Mouse (Mus musculus) myocyte (in vitro differentiated cells): ENCODE results near the gene Cacna1a. TPM values are rescaled to one million over a fixed set of nuclear protein-coding genes. Genes with fewer than 3 reads are reported as not detected.

Experiments
- H3K27me3 ChIP-seq: one replicate; pipeline ENCODE4 v1.6.1; 2011; ENCODE audit not compliant: control insufficient read depth, insufficient read depth, insufficient read length
- H3K36me3 ChIP-seq: one replicate; pipeline ENCODE4 v1.6.1; 2011; ENCODE audit not compliant: control insufficient read depth, insufficient read depth
- H3K4me2 ChIP-seq: one replicate; pipeline ENCODE4 v1.6.1; 2011; ENCODE audit warnings: low read depth, control low read depth
- H3K4me3 ChIP-seq: one replicate; pipeline ENCODE4 v1.5.1; 2011; ENCODE audit warnings: mild to moderate bottlenecking, control low read depth, moderate library complexity
- H3K79me2 ChIP-seq: one replicate; pipeline ENCODE4 v1.6.1; 2011; ENCODE audit not compliant: control insufficient read depth, insufficient read depth
- H3ac ChIP-seq: one replicate; pipeline ENCODE4 v1.6.1; 2011; ENCODE audit not compliant: control insufficient read depth, insufficient read length
- CEBPB ChIP-seq: IDR thresholded peaks from 2 replicates; pipeline ENCODE4 v1.6.1; 2011; ENCODE audit warnings: mild to moderate bottlenecking, moderate library complexity; ENCODE audit not compliant: poor library complexity, insufficient read depth, severe bottlenecking
- E2F4 ChIP-seq: IDR thresholded peaks from one replicate; pipeline ENCODE4 v1.6.1; 2011; ENCODE audit warnings: mild to moderate bottlenecking, control low read depth, moderate library complexity; ENCODE audit not compliant: insufficient read depth
- MAX ChIP-seq: IDR thresholded peaks from one replicate; pipeline ENCODE4 v1.6.1; 2011; ENCODE audit warnings: low read depth, mild to moderate bottlenecking, control low read depth
- MYOD1 ChIP-seq, 3 experiments: IDR thresholded peaks; one replicate each; pipeline ENCODE4 v1.6.1; 2011; ENCODE audit warnings: control low read depth in 2 of 3, low read depth in 2 of 3, mild to moderate bottlenecking in 2 of 3, moderate library complexity in 1 of 3; ENCODE audit not compliant: insufficient read length in 2 of 3, control insufficient read depth in 1 of 3
- MYOG ChIP-seq, 3 experiments: IDR thresholded peaks; one replicate each; pipeline ENCODE4 v1.6.1; 2011; ENCODE audit warnings: control low read depth in 2 of 3, low read depth in 2 of 3, mild to moderate bottlenecking in 2 of 3; ENCODE audit not compliant: insufficient read length in 2 of 3, control insufficient read depth in 1 of 3, insufficient read depth in 1 of 3
- POLR2A ChIP-seq: IDR thresholded peaks from one replicate; pipeline ENCODE4 v1.6.1; 2011; ENCODE audit warnings: low read depth, mild to moderate bottlenecking, control low read depth, moderate library complexity; ENCODE audit not compliant: insufficient read length
- POLR2AphosphoS2 ChIP-seq: IDR thresholded peaks from one replicate; pipeline ENCODE4 v1.6.1; 2011; ENCODE audit warnings: low read depth, control low read depth; ENCODE audit not compliant: insufficient read length
- REST ChIP-seq: IDR thresholded peaks from one replicate; pipeline ENCODE4 v1.6.1; 2011; ENCODE audit warnings: mild to moderate bottlenecking, control low read depth, moderate library complexity; ENCODE audit not compliant: insufficient read depth, insufficient read length
- SRF ChIP-seq: IDR thresholded peaks from one replicate; pipeline ENCODE4 v1.6.1; 2011; ENCODE audit warnings: low read depth; ENCODE audit not compliant: control insufficient read depth, insufficient read length
- TCF12 ChIP-seq: IDR thresholded peaks from one replicate; pipeline ENCODE4 v1.6.1; 2011; ENCODE audit warnings: mild to moderate bottlenecking, control low read depth; ENCODE audit not compliant: poor library complexity, insufficient read depth, severe bottlenecking
- TCF3 ChIP-seq: IDR thresholded peaks from one replicate; pipeline ENCODE4 v1.6.1; 2011; ENCODE audit warnings: low read depth, control low read depth; ENCODE audit not compliant: insufficient read length
- USF1 ChIP-seq: IDR thresholded peaks from one replicate; pipeline ENCODE4 v1.6.1; 2011; ENCODE audit warnings: low read depth, mild to moderate bottlenecking, control low read depth, moderate library complexity
- polyA plus RNA-seq: library from polyadenylated mRNA; unstranded; fragments of >200 nt; fragmentation: generic; extraction: Trizol; gene quantifications from one replicate; pipeline ENCODE4 v1.2.1, GENCODE M21; 2012; ENCODE audit warnings: missing spikeins

The Cacna1a gene
- polyA plus RNA-seq, 1 experiment, result 1.8 TPM

DNA sequence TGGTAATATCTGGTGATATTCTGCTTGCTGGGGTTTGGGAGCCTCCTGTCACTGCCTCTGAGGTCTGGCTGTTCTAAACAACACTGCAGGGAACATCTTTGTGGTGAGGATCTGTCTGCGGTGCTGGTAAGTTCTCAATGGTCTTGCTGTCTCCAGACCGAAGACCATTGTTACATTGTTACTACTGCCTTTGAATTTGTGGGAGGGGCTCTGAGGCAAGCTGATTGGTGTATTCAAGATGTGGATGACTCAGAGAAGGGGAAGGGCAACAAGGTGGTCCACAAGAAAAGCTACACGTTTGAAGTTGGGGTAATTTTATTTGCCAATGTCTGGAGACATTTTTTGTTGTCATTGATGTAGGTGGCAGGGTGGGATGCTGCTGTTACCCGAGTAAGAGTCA is 40.8 kb downstream of the Cacna1a start:
- Histone ChIP-seq H3K36me3 (no peaks in the 10 kb centered on the region), H3K4me3 (no peak overlapping the region), H3ac (no peak overlapping the region), H3K27me3 (peaks cover 21% of the 10 kb centered on the region), H3K4me2 (no peak overlapping the region), H3K79me2 (no peaks in the 10 kb centered on the region)
- TF ChIP-seq POLR2AphosphoS2 (no peak), REST (no peak), CEBPB (no peak)

DNA sequence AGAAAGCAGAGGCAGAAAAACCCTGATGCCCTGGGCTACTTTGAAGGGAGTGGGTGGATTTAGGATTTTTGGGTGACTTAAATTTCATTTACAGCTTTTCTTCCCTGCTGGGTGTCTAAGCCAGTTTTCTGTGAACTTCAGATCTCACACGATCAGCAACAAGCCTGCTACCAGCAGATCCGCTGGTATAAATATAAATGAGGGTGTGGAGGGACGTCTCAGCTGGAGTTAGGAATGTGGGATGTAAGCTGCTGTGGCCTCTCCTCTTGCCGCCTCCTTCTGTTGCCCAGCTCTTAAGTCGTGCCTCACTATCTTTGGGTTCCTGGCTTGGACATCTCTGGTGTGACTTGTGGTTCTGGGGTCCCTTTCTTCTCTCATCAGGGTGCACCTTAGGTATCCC is 41.3 kb downstream of the Cacna1a start:
- TF ChIP-seq REST (no peak), TCF3 (no peak), POLR2AphosphoS2 (no peak), MYOG (IDR thresholded peaks at IDR 0.05; ENCODE audit: control insufficient read depth in 1 of 3, insufficient read depth in 1 of 3, insufficient read length in 2 of 3, low read depth in 2 of 3) (no peak), TCF12 (no peak), E2F4 (no peak), CEBPB (no peak), MAX (no peak), MYOD1 (IDR thresholded peaks at IDR 0.05; ENCODE audit: control insufficient read depth in 1 of 3, insufficient read length in 2 of 3, low read depth in 2 of 3) (no peak), POLR2A (no peak), USF1 (no peak), SRF (no peak)
- Histone ChIP-seq H3K36me3 (no peaks in the 10 kb centered on the region), H3K79me2 (no peaks in the 10 kb centered on the region), H3K4me3 (no peak overlapping the region), H3K27me3 (peaks cover 21% of the 10 kb centered on the region), H3ac (no peak overlapping the region), H3K4me2 (no peak overlapping the region)

DNA sequence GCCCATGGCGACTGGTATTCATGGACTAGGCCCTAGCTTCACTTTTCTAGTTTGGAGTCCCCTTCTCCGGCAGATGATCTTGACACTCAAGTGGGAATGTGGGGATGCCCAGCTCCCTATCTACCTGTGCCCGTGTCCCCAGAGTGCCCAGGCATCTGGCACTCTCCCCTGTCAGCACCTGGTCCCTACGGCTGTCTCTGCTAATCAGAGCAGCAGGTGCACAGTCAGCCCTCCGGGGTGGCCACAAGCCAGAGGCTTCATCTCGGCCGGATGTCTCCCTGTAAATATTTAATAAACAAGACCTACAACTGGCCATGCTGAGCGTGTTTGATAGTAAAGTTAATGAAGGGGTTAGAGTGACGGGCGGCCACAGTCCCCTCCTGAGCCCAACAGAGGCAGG is 47.1 kb downstream of the Cacna1a start:
- Histone ChIP-seq H3K27me3 (peaks cover 20% of the 10 kb centered on the region), H3ac (no peak overlapping the region), H3K36me3 (no peaks in the 10 kb centered on the region), H3K4me2 (no peak overlapping the region), H3K4me3 (no peak overlapping the region), H3K79me2 (no peaks in the 10 kb centered on the region)
- TF ChIP-seq USF1, result no peak
- no peak for TF ChIP-seq TCF3
- TF ChIP-seq E2F4, result no peak
- TF ChIP-seq MYOD1 (IDR thresholded peaks at IDR 0.05; ENCODE audit: control insufficient read depth in 1 of 3, insufficient read length in 2 of 3, low read depth in 2 of 3), result peak in 1 of 3 experiments; percentile 41
- no peak for TF ChIP-seq POLR2AphosphoS2
- no peak for TF ChIP-seq MAX

DNA sequence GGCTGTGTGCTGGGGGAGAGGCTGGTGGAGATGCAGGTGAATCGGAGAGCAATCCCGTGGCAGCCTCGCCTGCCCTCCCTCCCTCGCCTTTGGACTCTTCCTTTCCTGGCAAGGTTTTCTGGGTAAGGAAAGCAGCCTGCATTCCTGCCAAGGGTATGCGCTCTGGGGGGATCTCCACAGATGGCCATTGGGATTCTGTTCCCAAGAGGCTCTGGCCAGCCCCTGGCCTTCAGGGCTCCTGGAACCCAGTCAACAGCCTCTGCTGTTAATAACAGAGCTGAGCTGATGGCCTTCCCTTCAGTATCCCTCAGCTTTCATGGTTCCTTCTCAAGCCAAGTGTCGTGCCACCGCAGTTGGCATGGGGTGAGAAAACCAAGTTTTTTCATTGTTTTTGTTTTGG is 51.6 kb downstream of the Cacna1a start:
- Histone ChIP-seq H3ac (no peak overlapping the region), H3K4me2 (no peak overlapping the region), H3K27me3 (peaks cover 9% of the 10 kb centered on the region), H3K4me3 (no peak overlapping the region), H3K79me2 (no peaks in the 10 kb centered on the region), H3K36me3 (no peaks in the 10 kb centered on the region)
- TF ChIP-seq MAX, result no peak
- TF ChIP-seq USF1, result no peak
- no peak for TF ChIP-seq E2F4
- no peak for TF ChIP-seq REST
- TF ChIP-seq TCF12, result no peak
- no peak for TF ChIP-seq POLR2A
- TF ChIP-seq CEBPB, result no peak
- TF ChIP-seq MYOD1 (IDR thresholded peaks at IDR 0.05; ENCODE audit: control insufficient read depth in 1 of 3, insufficient read length in 2 of 3, low read depth in 2 of 3), result no peak
- no peak for TF ChIP-seq MYOG (IDR thresholded peaks at IDR 0.05; ENCODE audit: control insufficient read depth in 1 of 3, insufficient read depth in 1 of 3, insufficient read length in 2 of 3, low read depth in 2 of 3)
- TF ChIP-seq POLR2AphosphoS2, result no peak

DNA sequence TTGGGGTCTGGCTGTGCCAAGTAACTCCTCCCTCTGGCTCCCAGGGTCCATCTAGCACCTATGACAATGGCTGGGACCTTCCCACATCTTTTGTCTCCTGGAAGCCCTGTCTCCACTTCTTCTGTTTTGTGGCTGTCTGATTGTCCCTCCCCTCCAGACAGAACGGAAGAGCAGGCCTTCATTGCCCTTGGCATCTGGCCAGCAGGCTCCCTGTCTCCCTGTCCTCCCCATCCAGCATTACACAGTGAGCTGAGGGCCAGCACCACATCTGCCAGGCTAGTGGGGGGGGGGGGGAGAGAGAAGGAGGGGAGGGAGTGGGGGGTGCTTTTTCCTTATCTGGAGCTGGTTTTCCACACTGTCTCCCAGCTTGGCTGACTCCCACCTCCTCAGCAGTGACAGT is 53.8 kb downstream of the Cacna1a start:
- Histone ChIP-seq H3K4me3 (no peak overlapping the region), H3K4me2 (no peak overlapping the region), H3K36me3 (no peaks in the 10 kb centered on the region), H3ac (no peak overlapping the region), H3K27me3 (peaks cover 14% of the 10 kb centered on the region), H3K79me2 (no peaks in the 10 kb centered on the region)
- TF ChIP-seq CEBPB, result no peak
- no peak for TF ChIP-seq USF1
- TF ChIP-seq TCF12, result no peak
- TF ChIP-seq REST, result no peak
- no peak for TF ChIP-seq MYOG (IDR thresholded peaks at IDR 0.05; ENCODE audit: control insufficient read depth in 1 of 3, insufficient read depth in 1 of 3, insufficient read length in 2 of 3, low read depth in 2 of 3)
- TF ChIP-seq E2F4, result no peak
- TF ChIP-seq MAX, result no peak
- TF ChIP-seq SRF, result no peak
- no peak for TF ChIP-seq TCF3
- TF ChIP-seq MYOD1 (IDR thresholded peaks at IDR 0.05; ENCODE audit: control insufficient read depth in 1 of 3, insufficient read length in 2 of 3, low read depth in 2 of 3), result no peak
- TF ChIP-seq POLR2A, result no peak
- no peak for TF ChIP-seq POLR2AphosphoS2
